Mouse (Mus musculus) midbrain, embryonic 14.5 days (tissue): Measurements from ENCODE around the gene Lyz1. TPM values are rescaled to one million over a fixed set of nuclear protein-coding genes. Genes with fewer than 3 reads are reported as not detected.
"Not testable (repeated sequence)": the region's sequence is repeated elsewhere in the genome, so short reads cannot be mapped to it uniquely, and the experiment has no call there.

Experiments
- ATAC-seq: fragments of 200-750 bp; cut with Nextera tagmentation; 2 replicates; pipeline ENCODE4 v1.8.0; 2017; ENCODE audit warnings: moderate number of reproducible peaks, moderate library complexity; ENCODE audit not compliant: low FRiP score, low TSS enrichment
- DNase-seq: peaks from one replicate; pipeline ENCODE4 v3.0.0-alpha.2; 2015
- H3K27ac ChIP-seq: fragments of 300-500 bp; sonication (generic); replicated peaks from 2 replicates; pipeline ENCODE4 v1.5.1; 2014; ENCODE audit warnings: mild to moderate bottlenecking, low read depth, low read length, moderate library complexity
- H3K27me3 ChIP-seq: fragments of 300-500 bp; sonication (generic); 2 replicates; pipeline ENCODE4 v1.6.1; 2014; ENCODE audit warnings: low read length, control low read depth, mixed read lengths; ENCODE audit not compliant: control insufficient read depth, insufficient read depth
- H3K36me3 ChIP-seq: fragments of 300-500 bp; sonication (generic); 2 replicates; pipeline ENCODE4 v1.6.1; 2014; ENCODE audit warnings: low read length, control low read depth; ENCODE audit not compliant: control insufficient read depth, insufficient read depth
- H3K4me1 ChIP-seq: fragments of 300-500 bp; sonication (generic); 2 replicates; pipeline ENCODE4 v1.6.1; 2014; ENCODE audit warnings: mild to moderate bottlenecking, antibody characterized with exemption, low read length, control low read depth; ENCODE audit not compliant: control insufficient read depth, insufficient read depth
- H3K4me2 ChIP-seq: fragments of 300-500 bp; sonication (generic); 2 replicates; pipeline ENCODE4 v1.6.1; 2014; ENCODE audit warnings: mild to moderate bottlenecking, low read length, moderate library complexity
- H3K4me3 ChIP-seq: fragments of 300-500 bp; sonication (generic); replicated peaks from 2 replicates; pipeline ENCODE4 v1.5.1; 2014; ENCODE audit warnings: low read depth, low read length
- H3K9ac ChIP-seq: fragments of 300-500 bp; sonication (generic); replicated peaks from 2 replicates; pipeline ENCODE4 v1.6.1; 2014; ENCODE audit warnings: mild to moderate bottlenecking, low read length, moderate library complexity
- H3K9me3 ChIP-seq: fragments of 300-500 bp; sonication (generic); 2 replicates; pipeline ENCODE4 v1.6.1; 2016; ENCODE audit warnings: low read length, control low read depth, mixed read lengths; ENCODE audit not compliant: control insufficient read depth
- WGBS: fragments of 180-500 bp; shearing (Covaris S2); extraction: QIAGEN DNeasy Blood & Tissue Kit; methylation state at CpG from one replicate; pipeline ENCODE4 v1.1.7; 2014; 5-methylcytosine and 5-hydroxymethylcytosine counted together
- polyA plus RNA-seq: library from polyadenylated mRNA; unstranded; fragments of >200 nt; fragmentation: Nextera tagmentation; extraction: Ambion mirVana; gene quantifications from 2 replicates; pipeline ENCODE4 v1.2.1, GENCODE M21; 2014

The Lyz1 gene
- polyA plus RNA-seq, 1 experiment from 2014 or later = not detected

DNA sequence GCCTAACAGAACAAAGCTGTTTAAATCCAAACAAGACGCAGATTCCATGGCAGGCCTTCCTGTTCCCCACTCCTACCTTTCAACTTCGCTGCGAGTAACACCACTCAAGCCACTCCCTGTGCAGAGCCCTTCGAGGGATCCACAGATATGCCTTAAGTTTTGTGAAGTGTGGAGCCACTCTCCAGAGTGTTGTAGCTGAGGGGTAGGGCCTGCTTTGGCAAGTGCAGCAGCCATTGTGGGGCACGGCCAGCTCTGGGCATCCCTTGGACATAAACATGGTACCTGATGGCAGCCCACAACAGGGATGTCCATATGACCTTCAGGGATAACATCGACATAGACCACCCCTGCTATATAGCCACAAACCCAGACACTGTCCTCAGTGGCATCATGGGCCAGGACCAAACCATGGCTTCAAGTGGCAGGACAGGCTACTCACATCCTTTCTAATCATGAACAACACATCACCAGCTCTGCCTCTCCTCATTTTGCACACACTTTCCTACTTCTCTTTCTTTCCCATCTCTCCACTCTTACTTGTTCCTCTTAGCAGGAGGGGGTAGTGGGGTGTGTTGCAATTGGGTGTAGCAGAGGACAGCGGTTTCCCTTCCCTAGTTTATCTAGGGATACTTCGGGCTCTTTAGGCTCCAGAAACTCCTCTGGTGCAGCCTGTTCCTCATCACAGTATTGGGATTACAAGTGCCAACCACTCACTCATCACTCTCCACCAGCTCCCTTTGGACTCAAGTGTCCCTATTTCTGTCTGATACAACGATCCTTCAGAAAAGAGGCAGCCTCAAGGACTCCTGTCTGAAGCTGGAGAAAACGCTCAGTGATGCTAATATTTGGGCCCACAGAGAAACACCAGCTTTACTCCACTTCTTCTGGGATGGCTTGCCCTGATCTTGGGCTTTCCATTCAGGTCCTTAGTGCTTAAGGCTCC, 7.8 kb downstream of the Lyz1 start:
- ATAC-seq (no peak), DNase-seq (no peak)
- no peaks in the 10 kb centered on the region for H3K36me3 ChIP-seq
- H3K4me2 ChIP-seq = no peak overlapping the region
- H3K4me3 ChIP-seq = no peak overlapping the region
- WGBS = 88% methylated on average over 10 of the region's 10 CpGs
- no peak overlapping the region for H3K9ac ChIP-seq
- H3K27me3 ChIP-seq = no peaks in the 10 kb centered on the region
- no peaks in the 10 kb centered on the region for H3K9me3 ChIP-seq
- no peaks in the 10 kb centered on the region for H3K4me1 ChIP-seq
- H3K27ac ChIP-seq = no peak overlapping the region

DNA sequence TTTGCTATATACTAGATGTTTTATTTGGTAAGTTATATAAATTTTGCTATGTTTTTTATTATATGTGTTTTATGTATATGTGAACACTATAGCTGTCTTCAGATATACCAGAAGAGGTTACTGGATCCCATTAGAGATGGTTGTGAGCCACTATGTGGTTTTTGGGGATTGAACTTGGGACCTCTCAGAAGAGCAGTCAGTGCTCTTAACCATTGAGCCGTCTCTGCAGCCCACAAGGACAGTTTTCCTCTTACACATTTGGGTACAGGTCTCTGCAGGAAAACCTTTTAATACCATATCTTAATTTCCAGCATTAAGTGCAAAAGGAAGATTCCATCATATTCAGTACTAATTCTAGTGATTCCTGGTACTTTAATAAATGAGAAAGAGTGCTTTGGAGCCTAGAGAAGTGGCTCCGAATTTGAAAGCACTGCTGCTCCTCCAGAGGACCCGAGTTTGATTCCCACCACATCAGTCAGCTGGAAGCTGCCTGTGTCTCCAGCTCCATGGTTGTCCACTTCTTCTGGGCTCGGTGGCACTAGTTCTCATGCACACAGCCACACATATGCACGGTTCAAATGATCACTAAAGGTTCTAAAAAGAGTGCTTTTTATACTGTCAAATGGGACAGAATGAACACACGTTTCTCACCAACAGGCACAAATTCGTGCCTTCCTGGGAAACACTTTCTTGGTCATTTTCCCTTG, 8.6 kb downstream of the Lyz1 start:
- Histone ChIP-seq H3K4me2 (no peak overlapping the region), H3K36me3 (no peaks in the 10 kb centered on the region), H3K4me3 (no peak overlapping the region), H3K27me3 (no peaks in the 10 kb centered on the region), H3K9ac (no peak overlapping the region), H3K4me1 (no peaks in the 10 kb centered on the region), H3K9me3 (no peaks in the 10 kb centered on the region), H3K27ac (no peak overlapping the region)
- no peak for DNase-seq
- ATAC-seq = no peak
- WGBS = 82% methylated on average over 7 of the region's 7 CpGs

DNA sequence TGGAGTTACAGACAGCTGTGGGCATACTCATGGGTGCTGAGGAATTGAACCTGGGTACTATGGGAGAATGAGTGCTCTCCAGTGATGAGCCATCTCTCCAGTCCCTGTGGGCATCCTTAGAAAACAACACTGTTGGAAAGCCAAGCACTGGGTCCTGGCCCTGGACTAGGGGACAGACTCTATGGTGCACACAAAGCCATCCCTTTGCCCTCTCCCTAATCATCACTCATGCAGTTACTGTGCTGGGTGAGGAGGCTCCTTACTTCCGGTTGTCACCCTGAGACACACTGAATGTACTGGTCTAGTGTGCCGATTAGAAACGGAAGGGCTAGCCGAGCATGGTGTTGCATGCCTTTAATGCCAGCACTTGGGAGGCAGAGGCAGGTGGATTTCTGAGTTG, 9.5 kb downstream of the Lyz1 start:
- not testable (repeated sequence) for H3K9me3 ChIP-seq, H3K4me3 ChIP-seq, H3K9ac ChIP-seq, ATAC-seq, H3K4me1 ChIP-seq, H3K36me3 ChIP-seq, H3K4me2 ChIP-seq, DNase-seq, H3K27ac ChIP-seq, H3K27me3 ChIP-seq
- WGBS = 89% methylated on average over 4 of the region's 4 CpGs

DNA sequence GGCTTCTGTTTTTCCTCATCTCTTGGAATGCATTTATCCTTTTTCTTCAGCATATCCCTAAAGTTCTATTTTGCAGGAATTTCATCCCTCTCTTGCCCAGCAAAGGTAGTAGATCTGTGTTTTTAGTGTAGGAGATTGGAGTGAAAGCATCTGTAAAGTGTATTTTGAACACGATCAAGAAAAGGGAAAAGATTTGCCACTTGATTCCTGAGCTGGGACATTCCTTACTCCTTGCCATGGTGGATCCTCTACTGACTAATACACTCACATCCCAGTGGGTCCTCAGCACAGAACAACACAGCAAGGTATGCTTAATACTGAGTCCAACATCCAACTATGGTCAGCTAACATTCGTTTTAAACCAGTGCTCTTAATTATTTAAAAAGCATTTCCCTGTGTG, 10.1 kb downstream of the Lyz1 start:
- Histone ChIP-seq H3K4me1 (no peaks in the 10 kb centered on the region), H3K9ac (no peak overlapping the region), H3K36me3 (no peaks in the 10 kb centered on the region), H3K27ac (no peak overlapping the region), H3K4me3 (no peak overlapping the region), H3K9me3 (no peaks in the 10 kb centered on the region), H3K4me2 (no peak overlapping the region), H3K27me3 (no peaks in the 10 kb centered on the region)
- DNase-seq (no peak), ATAC-seq (no peak)
- WGBS = 88% methylated on average over 2 of the region's 2 CpGs

- no peak within 1 kb of the TSS for H3K27ac ChIP-seq
- no peak within 1 kb of the TSS for H3K9ac ChIP-seq
- no peaks in the 10 kb centered on the region for H3K4me1 ChIP-seq
- no peaks in the 10 kb centered on the region for H3K36me3 ChIP-seq
- H3K9me3 ChIP-seq = no peaks in the 10 kb centered on the region
- ATAC-seq = no peak
- no peak within 1 kb of the TSS for H3K4me2 ChIP-seq
- DNase-seq = no peak
- WGBS = 65% methylated on average over 4 of the region's 4 CpGs
- H3K4me3 ChIP-seq = no peak within 1 kb of the TSS
- no peaks in the 10 kb centered on the region for H3K27me3 ChIP-seq
These were observed 10.6 kb downstream of the Lyz1 start, which contains the start of gene Lyz2 for GRCm38 (mm10) chr10:117282049-117282448. Lyz2 (minus strand) TSS chr10:117282321.

DNA sequence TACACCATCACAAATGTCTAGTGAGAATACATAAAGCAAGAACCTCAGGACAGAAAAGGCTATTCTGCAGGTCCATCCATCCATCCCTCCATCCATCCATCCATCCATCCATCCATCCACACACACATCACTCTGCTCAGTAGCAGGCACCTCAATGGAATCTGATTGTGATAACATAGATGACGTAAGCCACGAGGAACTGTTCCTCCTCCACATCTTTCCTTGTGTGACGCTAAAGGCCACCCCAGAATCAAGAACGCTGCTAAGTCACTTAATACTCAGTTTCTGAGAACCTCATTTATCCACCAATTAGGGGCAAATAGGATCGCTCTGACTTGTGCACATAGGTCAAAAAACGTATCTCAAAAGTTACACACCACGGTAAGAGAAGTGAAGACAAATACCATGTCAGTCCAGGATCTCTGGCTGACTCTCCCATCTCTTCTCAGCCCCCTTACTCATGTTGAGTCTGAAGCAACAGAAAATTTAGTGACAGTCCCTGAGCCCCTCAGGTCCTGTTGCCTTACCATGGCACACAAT, 11.2 kb downstream of the Lyz1 start:
- WGBS = 88% methylated on average over 7 of the region's 7 CpGs
- no peak for DNase-seq

GRCm38 (mm10) chr10:117280000-117280399, 12.7 kb downstream of the Lyz1 start:
- H3K4me1 ChIP-seq = no peaks in the 10 kb centered on the region
- WGBS = 48% methylated on average over 1 of the region's 1 CpGs
- no peak overlapping the region for H3K27ac ChIP-seq
- no peaks in the 10 kb centered on the region for H3K27me3 ChIP-seq
- no peak overlapping the region for H3K4me2 ChIP-seq
- no peaks in the 10 kb centered on the region for H3K36me3 ChIP-seq
- no peak overlapping the region for H3K9ac ChIP-seq
- ATAC-seq = no peak
- no peak for DNase-seq
- no peak overlapping the region for H3K4me3 ChIP-seq
- H3K9me3 ChIP-seq = no peaks in the 10 kb centered on the region

More for the DNA sequence above, 11.2 kb downstream of the Lyz1 start:
- no peaks in the 10 kb centered on the region for H3K36me3 ChIP-seq
- H3K9ac ChIP-seq = no peak overlapping the region
- ATAC-seq = no peak
- no peaks in the 10 kb centered on the region for H3K27me3 ChIP-seq
- no peaks in the 10 kb centered on the region for H3K9me3 ChIP-seq
- H3K4me2 ChIP-seq = no peak overlapping the region
- H3K4me1 ChIP-seq = no peaks in the 10 kb centered on the region
- H3K27ac ChIP-seq = no peak overlapping the region
- H3K4me3 ChIP-seq = no peak overlapping the region

DNA sequence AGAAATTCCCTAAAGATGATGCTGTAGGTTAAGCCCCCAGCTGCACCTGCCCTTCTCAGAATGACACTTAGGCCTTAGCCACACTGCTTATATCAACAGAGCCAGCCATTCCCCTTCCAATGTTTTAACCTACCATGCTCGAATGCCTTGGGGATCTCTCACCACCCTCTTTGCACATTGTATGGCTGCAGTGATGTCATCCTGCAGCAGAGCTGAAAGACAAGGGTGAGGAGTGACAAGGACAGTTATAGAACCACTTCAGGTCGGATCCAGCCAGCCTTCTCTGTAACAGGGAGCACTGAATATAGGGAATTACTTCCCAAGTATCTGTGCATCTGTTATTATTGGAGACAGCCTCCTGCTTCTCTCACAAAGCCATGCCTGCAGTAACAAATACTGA, 14.2 kb downstream of the Lyz1 start:
- 51% methylated on average over 2 of the region's 2 CpGs for WGBS
- not testable (repeated sequence) for DNase-seq, H3K9me3 ChIP-seq, H3K27ac ChIP-seq, H3K4me1 ChIP-seq, H3K9ac ChIP-seq, H3K27me3 ChIP-seq, H3K4me2 ChIP-seq, ATAC-seq, H3K4me3 ChIP-seq, H3K36me3 ChIP-seq
